Mouse (Mus musculus): Measurements from ENCODE around the gene Llcfc1.

The Llcfc1 gene

GRCm38 (mm10) chr6:41704123-41704522 lies 19.9 kb downstream of the Llcfc1 start, which contains the start of gene Kel:
Gene Kel (minus strand): TSS chr6:41704339.
- DNase-seq (ENCODE audit: low spot score in 2 of 2) = no peak

- DNase-seq (ENCODE audit: low spot score in 2 of 2) = no peak
Measured at GRCm38 (mm10) chr6:41706275-41706674, 22.0 kb downstream of the Llcfc1 start.

GRCm38 (mm10) chr6:41710281-41710680 lies 26.1 kb downstream of the Llcfc1 start:
- DNase-seq (ENCODE audit: low spot score in 2 of 2) = no peak

- no peak for DNase-seq (ENCODE audit: low spot score in 2 of 2)
Measured at GRCm38 (mm10) chr6:41721430-41721829, 37.2 kb downstream of the Llcfc1 start.

DNA sequence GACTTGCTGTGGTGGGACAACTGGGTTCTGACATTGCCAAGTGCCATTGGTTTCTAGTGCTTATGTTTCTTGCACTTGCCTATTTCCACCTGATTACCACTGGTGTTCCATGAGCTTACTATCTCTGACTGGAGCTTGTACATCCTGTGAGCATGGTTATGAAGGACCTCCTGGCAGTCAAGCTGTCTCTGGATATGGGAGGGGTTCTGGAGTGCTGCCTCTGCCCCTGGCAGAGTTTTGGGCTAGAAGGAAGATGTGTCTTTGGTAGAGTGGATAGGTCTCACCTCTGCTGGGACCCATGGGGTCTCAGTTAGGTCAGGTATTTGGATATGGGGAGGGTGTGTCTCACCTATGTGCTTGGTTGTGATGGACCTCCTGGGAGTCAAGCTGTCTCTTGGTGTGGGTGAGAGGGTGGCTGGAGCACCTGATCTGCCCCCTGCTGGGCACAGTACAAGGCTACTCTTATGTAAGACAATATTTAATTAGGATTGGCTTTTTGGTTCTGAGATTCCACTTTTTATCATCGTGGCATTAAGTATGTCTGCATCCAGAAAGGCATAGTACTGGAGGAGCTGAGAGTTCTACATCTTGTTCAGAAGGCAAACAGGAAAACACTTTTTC lies 43.9 kb downstream of the Llcfc1 start:
- DNase-seq (ENCODE audit: low spot score in 2 of 2) = no peak

DNA sequence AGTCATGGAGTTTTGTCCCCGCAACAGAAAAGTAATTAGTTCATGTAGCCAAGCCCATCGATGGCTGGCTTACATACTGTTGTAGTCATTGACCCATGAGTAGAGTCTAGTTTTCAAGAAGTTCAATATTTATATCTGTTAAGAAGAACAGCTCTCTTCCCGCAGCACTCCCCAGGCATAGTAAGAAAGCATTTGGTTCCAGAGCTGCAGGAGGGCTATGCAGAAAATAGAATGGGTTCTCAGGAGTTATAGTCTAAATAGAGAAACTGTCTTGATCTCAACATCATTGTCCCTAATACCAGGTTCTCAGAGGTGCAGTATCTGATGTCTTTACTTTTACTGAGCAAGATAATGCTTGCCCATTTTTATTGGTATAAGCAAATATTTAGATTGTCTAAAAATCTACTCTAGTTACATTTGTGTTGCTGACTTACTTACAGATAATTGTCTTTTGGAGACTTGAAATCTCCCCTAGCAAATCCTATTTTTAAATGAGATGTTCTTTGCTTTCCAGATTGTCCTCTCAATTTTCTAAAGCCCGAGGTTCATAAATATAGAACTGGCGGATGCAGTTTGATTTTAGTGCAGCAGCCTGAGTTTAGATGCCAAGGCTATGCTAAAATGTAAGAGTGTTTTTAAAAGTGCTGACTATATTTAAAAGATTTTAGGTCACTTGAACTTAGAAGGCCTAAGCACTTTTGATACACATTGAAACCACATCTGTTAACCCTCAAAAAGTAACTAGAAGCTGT lies 50.7 kb downstream of the Llcfc1 start:
- DNase-seq (ENCODE audit: low spot score in 2 of 2) = no peak
